Mouse (Mus musculus) kidney, embryonic 14.5 days (tissue): Measurements from ENCODE around the gene Kif23. TPM values are rescaled to one million over a fixed set of nuclear protein-coding genes. Genes with fewer than 3 reads are reported as not detected.

Source experiments
- ATAC-seq: fragments of 200-750 bp; cut with Nextera tagmentation; 2 replicates; pipeline ENCODE4 v1.8.0; 2017; ENCODE audit warnings: moderate number of reproducible peaks, mild to moderate bottlenecking, moderate TSS enrichment, moderate library complexity; ENCODE audit not compliant: low FRiP score, low TSS enrichment
- H3K27ac ChIP-seq: fragments of 300-500 bp; sonication (generic); 2 replicates; pipeline ENCODE4 v1.5.1; 2014; ENCODE audit warnings: low read depth, mild to moderate bottlenecking, low read length, moderate library complexity, mixed read lengths
- H3K27me3 ChIP-seq: fragments of 300-500 bp; sonication (generic); 2 replicates; pipeline ENCODE4 v1.6.1; 2014; ENCODE audit warnings: mild to moderate bottlenecking, low read length; ENCODE audit not compliant: control insufficient read depth, insufficient read depth
- H3K36me3 ChIP-seq: fragments of 300-500 bp; sonication (generic); 2 replicates; pipeline ENCODE4 v1.6.1; 2014; ENCODE audit warnings: low read length, mixed read lengths; ENCODE audit not compliant: control insufficient read depth, insufficient read depth
- H3K4me1 ChIP-seq: fragments of 300-500 bp; sonication (generic); 2 replicates; pipeline ENCODE4 v1.6.1; 2014; ENCODE audit warnings: low read length, mixed read lengths; ENCODE audit not compliant: control insufficient read depth, insufficient read depth
- H3K4me2 ChIP-seq: fragments of 300-500 bp; sonication (generic); replicated peaks from 2 replicates; pipeline ENCODE4 v1.6.1; 2014; ENCODE audit warnings: low read depth, mild to moderate bottlenecking, low read length
- H3K4me3 ChIP-seq: fragments of 300-500 bp; sonication (generic); 2 replicates; pipeline ENCODE4 v1.5.1; 2014; ENCODE audit warnings: mild to moderate bottlenecking, low read length
- H3K9ac ChIP-seq: fragments of 300-500 bp; sonication (generic); 2 replicates; pipeline ENCODE4 v1.6.1; 2014; ENCODE audit warnings: low read depth, mild to moderate bottlenecking, low read length, moderate library complexity
- H3K9me3 ChIP-seq: fragments of 300-500 bp; sonication (generic); 2 replicates; pipeline ENCODE4 v1.6.1; 2016; ENCODE audit warnings: low read length; ENCODE audit not compliant: control insufficient read depth
- WGBS: fragments of 180-500 bp; shearing (Covaris S2); extraction: QIAGEN DNeasy Blood & Tissue Kit; methylation state at CpG from one replicate; pipeline ENCODE4 v1.1.7; 2014; 5-methylcytosine and 5-hydroxymethylcytosine counted together
- polyA plus RNA-seq: library from polyadenylated mRNA; unstranded; fragments of >200 nt; fragmentation: Nextera tagmentation; extraction: Ambion mirVana; gene quantifications from 2 replicates; pipeline ENCODE4 v1.2.1, GENCODE M21; 2014

Kif23 gene
- polyA plus RNA-seq, 1 experiment from 2014 or later = 128 TPM

- ATAC-seq = no peak
- Histone ChIP-seq H3K27ac (no peak overlapping the region), H3K4me1 (no peaks in the 10 kb centered on the region), H3K9me3 (no peaks in the 10 kb centered on the region), H3K9ac (no peak overlapping the region), H3K36me3 (no peaks in the 10 kb centered on the region), H3K4me2 (no peak overlapping the region), H3K4me3 (no peak overlapping the region), H3K27me3 (no peaks in the 10 kb centered on the region)
- 64% methylated on average over 13 of the region's 13 CpGs for WGBS
Observed at GRCm38 (mm10) chr9:61884936-61885335, 61.6 kb downstream of the Kif23 start.

GRCm38 (mm10) chr9:61884375-61884774, 62.2 kb downstream of the Kif23 start:
- no peaks in the 10 kb centered on the region for H3K4me1 ChIP-seq
- no peaks in the 10 kb centered on the region for H3K27me3 ChIP-seq
- no peak overlapping the region for H3K9ac ChIP-seq
- WGBS = 87% methylated on average over 7 of the region's 7 CpGs
- H3K36me3 ChIP-seq = no peaks in the 10 kb centered on the region
- ATAC-seq = no peak
- H3K4me2 ChIP-seq = no peak overlapping the region
- no peaks in the 10 kb centered on the region for H3K9me3 ChIP-seq
- H3K4me3 ChIP-seq = no peak overlapping the region
- H3K27ac ChIP-seq = no peak overlapping the region

DNA sequence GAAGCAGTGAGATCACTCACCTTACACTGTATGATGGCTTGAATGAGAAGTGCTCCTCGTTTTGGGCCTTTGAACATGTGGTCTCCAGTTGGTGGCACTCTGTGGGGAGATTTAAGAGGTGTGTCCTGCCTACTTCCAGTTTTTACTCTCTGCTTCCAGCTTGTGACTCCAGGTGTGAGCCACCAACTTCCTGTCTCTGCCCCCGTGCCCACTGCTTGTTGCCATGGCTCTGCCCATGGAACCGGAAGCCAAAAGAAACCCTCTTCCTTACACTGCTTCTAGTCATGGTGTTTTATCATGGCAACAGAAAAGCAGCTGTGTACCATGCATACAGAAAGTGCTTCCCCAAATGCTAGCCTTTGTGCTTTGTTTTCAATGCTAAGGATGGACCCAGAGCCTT, 64.4 kb downstream of the Kif23 start:
- Histone ChIP-seq H3K9me3 (no peaks in the 10 kb centered on the region), H3K4me1 (peaks cover 7% of the 10 kb centered on the region; the same call in 1 of the 2 replicates), H3K9ac (no peak overlapping the region), H3K4me2 (no peak overlapping the region), H3K27ac (no peak overlapping the region), H3K27me3 (no peaks in the 10 kb centered on the region), H3K36me3 (no peaks in the 10 kb centered on the region), H3K4me3 (no peak overlapping the region)
- no peak for ATAC-seq
- WGBS = 58% methylated on average over 3 of the region's 3 CpGs

DNA sequence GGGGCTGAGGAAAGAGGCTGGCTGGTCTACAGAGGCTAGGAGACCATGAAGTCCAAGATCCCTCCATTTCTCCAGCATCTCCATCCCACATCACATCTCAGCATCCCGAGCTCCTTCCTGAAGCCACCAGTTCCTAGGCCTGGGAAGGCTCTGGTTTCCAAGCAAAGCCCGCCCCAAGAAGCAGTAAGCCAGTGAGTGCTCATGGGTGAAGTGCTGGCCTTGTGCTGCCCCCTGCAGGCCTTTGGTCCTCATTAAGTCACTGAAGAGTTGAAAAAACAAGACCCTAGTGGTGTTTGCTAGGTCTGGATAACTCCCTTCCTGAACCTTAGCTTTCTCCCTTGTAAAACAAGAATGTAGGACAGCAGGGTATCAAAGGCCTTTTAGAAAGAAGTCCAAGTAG, 67.7 kb downstream of the Kif23 start:
- H3K4me3 ChIP-seq = no peak overlapping the region
- no peak overlapping the region for H3K4me2 ChIP-seq
- peaks cover 12% of the 10 kb centered on the region; the same call in 1 of the 2 replicates for H3K4me1 ChIP-seq
- H3K27me3 ChIP-seq = no peaks in the 10 kb centered on the region
- no peaks in the 10 kb centered on the region for H3K36me3 ChIP-seq
- H3K9ac ChIP-seq = no peak overlapping the region
- no peaks in the 10 kb centered on the region for H3K9me3 ChIP-seq
- ATAC-seq = peak; percentile 43; the same call in 1 of the 2 replicates
- WGBS = 25% methylated on average over 2 of the region's 2 CpGs
- H3K27ac ChIP-seq = no peak overlapping the region

- H3K4me2 ChIP-seq = no peak overlapping the region; the same call in 1 of the 2 replicates
- no peaks in the 10 kb centered on the region for H3K36me3 ChIP-seq
- no peaks in the 10 kb centered on the region for H3K27me3 ChIP-seq
- H3K27ac ChIP-seq = no peak overlapping the region
- H3K4me1 ChIP-seq = peaks cover 16% of the 10 kb centered on the region; the same call in 1 of the 2 replicates
- 12% methylated on average over 22 of the region's 22 CpGs for WGBS
- H3K4me3 ChIP-seq = no peak overlapping the region
- no peaks in the 10 kb centered on the region for H3K9me3 ChIP-seq
- ATAC-seq = peak; percentile 42; the same call in 1 of the 2 replicates
- no peak overlapping the region for H3K9ac ChIP-seq
Observed at GRCm38 (mm10) chr9:61877373-61878112, 69.0 kb downstream of the Kif23 start.

GRCm38 (mm10) chr9:61873325-61873724, 73.2 kb downstream of the Kif23 start:
- ATAC-seq = peak; percentile 68; the same call in 1 of the 2 replicates
- Histone ChIP-seq H3K9ac (no peak overlapping the region), H3K4me3 (no peak overlapping the region), H3K4me1 (peaks cover 16% of the 10 kb centered on the region; the same call in 1 of the 2 replicates), H3K4me2 (no peak overlapping the region), H3K36me3 (no peaks in the 10 kb centered on the region), H3K9me3 (no peaks in the 10 kb centered on the region), H3K27me3 (no peaks in the 10 kb centered on the region), H3K27ac (no peak overlapping the region)
- 7% methylated on average over 8 of the region's 8 CpGs for WGBS

GRCm38 (mm10) chr9:61872246-61872941, 74.2 kb downstream of the Kif23 start:
- peaks cover 11% of the 10 kb centered on the region; the same call in 1 of the 2 replicates for H3K4me1 ChIP-seq
- H3K27ac ChIP-seq = no peak overlapping the region
- H3K4me3 ChIP-seq = no peak overlapping the region
- WGBS = 61% methylated on average over 8 of the region's 8 CpGs
- H3K36me3 ChIP-seq = no peaks in the 10 kb centered on the region
- H3K9me3 ChIP-seq = no peaks in the 10 kb centered on the region
- no peak overlapping the region for H3K9ac ChIP-seq
- H3K4me2 ChIP-seq = no peak overlapping the region
- ATAC-seq = no peak
- no peaks in the 10 kb centered on the region for H3K27me3 ChIP-seq

- Histone ChIP-seq H3K27ac (no peak overlapping the region), H3K4me2 (no peak overlapping the region), H3K36me3 (no peaks in the 10 kb centered on the region), H3K27me3 (no peaks in the 10 kb centered on the region), H3K9me3 (no peaks in the 10 kb centered on the region), H3K9ac (no peak overlapping the region), H3K4me1 (peaks cover 6% of the 10 kb centered on the region; the same call in 1 of the 2 replicates), H3K4me3 (no peak overlapping the region)
- 80% methylated on average over 6 of the region's 6 CpGs for WGBS
- ATAC-seq = no peak
Observed at GRCm38 (mm10) chr9:61871839-61872238, 74.7 kb downstream of the Kif23 start.

DNA sequence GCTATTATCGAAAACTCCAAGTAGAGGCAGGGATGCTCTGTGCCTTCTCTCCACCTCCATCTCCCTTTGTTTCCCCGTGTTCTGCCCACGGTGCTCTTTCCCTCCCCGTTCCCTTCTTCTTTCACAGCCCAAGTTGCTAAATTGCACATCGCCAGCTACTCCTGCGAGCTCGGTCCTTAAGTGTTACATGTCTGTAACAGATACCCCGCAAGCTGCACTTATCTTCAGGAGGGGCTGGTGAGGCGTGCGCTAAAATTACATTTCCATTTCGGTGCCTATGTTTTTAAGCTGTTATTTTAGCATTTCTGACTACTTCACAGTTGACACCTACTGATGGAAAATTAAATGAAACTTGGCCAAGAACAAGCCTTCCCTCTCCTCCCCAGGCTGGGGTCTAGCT, 78.9 kb downstream of the Kif23 start:
- WGBS = 72% methylated on average over 11 of the region's 11 CpGs
- H3K36me3 ChIP-seq = no peaks in the 10 kb centered on the region
- no peak overlapping the region for H3K27ac ChIP-seq
- H3K9ac ChIP-seq = no peak overlapping the region
- H3K4me1 ChIP-seq = no peaks in the 10 kb centered on the region
- H3K4me3 ChIP-seq = no peak overlapping the region
- ATAC-seq = no peak
- H3K9me3 ChIP-seq = no peaks in the 10 kb centered on the region
- no peaks in the 10 kb centered on the region for H3K27me3 ChIP-seq
- H3K4me2 ChIP-seq = no peak overlapping the region
